Mouse (Mus musculus) embryonic facial prominence, embryonic 14.5 days (tissue): ENCODE data around the gene Fxr2. TPM values are rescaled to one million over a fixed set of nuclear protein-coding genes. Genes with fewer than 3 reads are reported as not detected.
"Not testable (repeated sequence)": the region's sequence is repeated elsewhere in the genome, so short reads cannot be mapped to it uniquely, and the experiment has no call there.

Experiments
- ATAC-seq: fragments of 200-750 bp; cut with Nextera tagmentation; 2 replicates; pipeline ENCODE4 v1.8.0; 2017; ENCODE audit warnings: low read depth, moderate number of reproducible peaks, moderate TSS enrichment
- DNase-seq: peaks from one replicate; pipeline ENCODE4 v3.0.0-alpha.2; 2015; ENCODE audit warnings: low spot score
- H3K27ac ChIP-seq: fragments of 300-500 bp; sonication (generic); replicated peaks from 2 replicates; pipeline ENCODE4 v1.5.1; 2014; ENCODE audit warnings: low read depth, mild to moderate bottlenecking, low read length, moderate library complexity
- H3K27me3 ChIP-seq: fragments of 300-500 bp; sonication (generic); replicated peaks from 2 replicates; pipeline ENCODE4 v1.6.1; 2014; ENCODE audit warnings: low read length; ENCODE audit not compliant: control insufficient read depth, insufficient read depth
- H3K36me3 ChIP-seq: fragments of 300-500 bp; sonication (generic); 2 replicates; pipeline ENCODE4 v1.6.1; 2014; ENCODE audit warnings: low read length, mixed read lengths; ENCODE audit not compliant: control insufficient read depth, insufficient read depth
- H3K4me1 ChIP-seq: fragments of 300-500 bp; sonication (generic); 2 replicates; pipeline ENCODE4 v1.6.1; 2014; ENCODE audit warnings: antibody characterized with exemption, low read length; ENCODE audit not compliant: control insufficient read depth, insufficient read depth
- H3K4me2 ChIP-seq: fragments of 300-500 bp; sonication (generic); 2 replicates; pipeline ENCODE4 v1.6.1; 2014; ENCODE audit warnings: low read depth, mild to moderate bottlenecking, low read length, moderate library complexity, mixed read lengths
- H3K4me3 ChIP-seq: fragments of 300-500 bp; sonication (generic); 2 replicates; pipeline ENCODE4 v1.5.1; 2014; ENCODE audit warnings: low read depth, mild to moderate bottlenecking, low read length
- H3K9ac ChIP-seq: fragments of 300-500 bp; sonication (generic); 2 replicates; pipeline ENCODE4 v1.6.1; 2014; ENCODE audit warnings: low read depth, mild to moderate bottlenecking, low read length, moderate library complexity, mixed read lengths
- H3K9me3 ChIP-seq: fragments of 300-500 bp; sonication (generic); 2 replicates; pipeline ENCODE4 v1.6.1; 2016; ENCODE audit warnings: low read length; ENCODE audit not compliant: control insufficient read depth
- WGBS: fragments of 180-500 bp; shearing (Covaris S2); extraction: QIAGEN DNeasy Blood & Tissue Kit; methylation state at CpG from one replicate; pipeline ENCODE4 v1.1.7; 2014; 5-methylcytosine and 5-hydroxymethylcytosine counted together
- microRNA counts: library from miRNA; unstranded; fragments of <30 nt; microRNA quantifications from one replicate; lab custom pipeline; 2017
- microRNA-seq: library from miRNA; unstranded; fragments of <30 nt; microRNA quantifications from one replicate; pipeline ENCODE4, GENCODE M21; 2016; ENCODE audit warnings: borderline number of aligned reads
- polyA plus RNA-seq: library from polyadenylated mRNA; unstranded; fragments of >200 nt; fragmentation: Nextera tagmentation; extraction: Ambion mirVana; gene quantifications from 2 replicates; pipeline ENCODE4 v1.2.1, GENCODE M21; 2014

Gene Fxr2
- polyA plus RNA-seq, 1 experiment from 2014 or later = 25.4 TPM

DNA sequence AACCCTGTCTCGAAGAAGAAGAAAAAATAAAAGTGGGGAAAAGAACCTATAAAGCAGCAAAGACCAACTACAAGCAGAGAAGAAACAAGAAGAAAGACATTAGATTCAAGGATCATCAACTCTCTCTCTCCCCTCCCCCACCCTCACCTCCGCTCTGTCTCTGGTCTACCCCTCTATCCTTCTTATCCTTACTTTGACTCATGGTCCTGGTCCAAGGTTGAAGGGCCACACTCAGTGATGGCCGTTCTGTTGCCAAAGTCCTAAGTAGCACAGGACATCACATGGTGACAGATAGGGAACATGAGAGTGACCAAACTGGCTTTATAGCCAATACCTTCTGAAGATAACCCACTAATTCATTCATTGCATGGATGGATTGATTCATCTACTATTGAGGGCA lies 64.6 kb downstream of the Fxr2 start:
- Histone ChIP-seq H3K36me3 (no peaks in the 10 kb centered on the region), H3K4me2 (no peak overlapping the region), H3K4me1 (no peaks in the 10 kb centered on the region), H3K4me3 (no peak overlapping the region), H3K9me3 (no peaks in the 10 kb centered on the region), H3K9ac (no peak overlapping the region), H3K27ac (no peak overlapping the region), H3K27me3 (no peaks in the 10 kb centered on the region)
- WGBS = 92% methylated on average over 3 of the region's 3 CpGs
- ATAC-seq (no peak), DNase-seq (no peak)

DNA sequence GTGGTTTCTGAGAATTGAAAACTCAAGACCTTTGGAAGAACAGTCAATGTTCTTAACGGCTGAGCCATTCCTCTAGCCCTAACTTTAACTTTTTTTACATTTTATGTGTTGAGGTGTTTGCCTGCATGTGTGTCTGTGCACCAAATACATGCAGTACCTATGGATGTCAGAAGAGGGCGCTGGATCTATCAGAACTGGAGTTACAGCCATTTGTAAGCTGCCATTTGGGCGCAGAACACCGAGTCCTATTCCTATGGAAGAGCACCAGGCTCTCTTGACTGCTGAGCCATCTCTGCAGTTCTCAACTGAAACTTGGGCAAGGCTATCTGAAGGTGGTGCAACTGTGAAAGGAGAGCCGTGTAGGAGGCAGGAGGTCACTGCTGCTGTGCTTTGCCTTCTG lies 65.8 kb downstream of the Fxr2 start:
- DNase-seq = no peak
- Histone ChIP-seq H3K27ac (no peak overlapping the region), H3K4me1 (no peaks in the 10 kb centered on the region), H3K9me3 (no peaks in the 10 kb centered on the region), H3K27me3 (no peaks in the 10 kb centered on the region), H3K9ac (no peak overlapping the region), H3K4me3 (no peak overlapping the region), H3K36me3 (no peaks in the 10 kb centered on the region), H3K4me2 (no peak overlapping the region)
- no peak for ATAC-seq
- 73% methylated on average over 5 of the region's 5 CpGs for WGBS

DNA sequence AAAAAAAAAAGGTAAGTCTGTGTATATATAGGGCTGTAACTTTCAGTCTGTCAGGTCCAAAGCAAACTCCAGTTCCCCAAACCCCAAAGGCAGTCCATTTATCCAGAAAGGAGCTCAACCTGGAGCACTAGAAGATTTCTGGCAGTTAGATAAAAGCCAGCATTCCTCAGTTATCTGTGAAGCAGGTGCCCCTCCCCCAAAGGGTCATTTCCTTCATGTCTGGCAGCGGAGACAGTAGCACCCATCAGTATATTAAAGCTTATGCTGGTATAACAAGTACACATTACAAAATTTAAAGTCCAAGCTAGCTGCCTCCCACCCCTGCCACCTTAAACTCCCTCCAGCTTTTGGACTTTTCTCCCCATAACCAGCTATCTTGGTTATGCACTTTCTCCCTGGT lies 66.8 kb downstream of the Fxr2 start:
- ATAC-seq (no peak), DNase-seq (no peak)
- H3K9ac ChIP-seq = no peak overlapping the region
- H3K27ac ChIP-seq = no peak overlapping the region
- no peaks in the 10 kb centered on the region for H3K27me3 ChIP-seq
- no peaks in the 10 kb centered on the region for H3K36me3 ChIP-seq
- no peaks in the 10 kb centered on the region for H3K9me3 ChIP-seq
- 50% methylated on average over 1 of the region's 1 CpGs for WGBS
- H3K4me2 ChIP-seq = no peak overlapping the region
- H3K4me1 ChIP-seq = no peaks in the 10 kb centered on the region
- no peak overlapping the region for H3K4me3 ChIP-seq

DNA sequence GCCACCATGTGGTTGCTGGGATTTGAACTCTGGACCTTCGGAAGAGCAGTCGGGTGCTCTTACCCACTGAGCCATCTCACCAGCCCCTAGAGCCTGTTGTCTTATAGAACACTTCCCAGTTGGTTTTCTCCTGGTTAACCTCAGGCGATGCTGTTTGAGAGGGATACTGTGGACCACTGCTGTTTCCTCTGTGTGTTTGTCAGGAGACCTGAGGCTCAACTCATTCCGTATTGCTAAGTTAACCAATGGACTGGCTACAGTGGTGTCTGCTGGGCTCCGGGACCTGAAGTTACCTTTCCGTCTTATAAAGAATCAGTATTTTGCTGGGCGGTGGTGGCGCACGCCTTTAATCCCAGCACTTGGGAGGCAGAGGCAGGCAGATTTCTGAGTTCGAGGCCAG lies 70.1 kb downstream of the Fxr2 start:
- not testable (repeated sequence) for H3K4me3 ChIP-seq, ATAC-seq, H3K9me3 ChIP-seq, H3K9ac ChIP-seq, H3K27me3 ChIP-seq, H3K4me1 ChIP-seq, DNase-seq, H3K36me3 ChIP-seq, H3K27ac ChIP-seq, H3K4me2 ChIP-seq
- 92% methylated on average over 10 of the region's 10 CpGs for WGBS

MicroRNAs encoded within 50 kb of the gene (microRNA counts, 519-probe panel; counts per million panel counts)
- microRNA mmu-miR-1934 (lab: Ali Mortazavi, UCI) (19.3 counts per million), microRNA mmu-miR-467f (lab: Ali Mortazavi, UCI) (2,440 counts per million, percentile 47 among the panel's probes with 10 or more counts)

Small RNA genes lying within 50 kb of the gene (microRNA-seq; reads per million reads assigned to microRNA genes)
- 1.7 reads per million, percentile 2 among the genes with 10 or more reads in this experiment for gene Mir1934
- not detected for gene Mir467f

Other genes with a start within 250 kb of the Fxr2 start
- 160 and 177 TPM in 2 replicates for gene Naa38, start 237.5 kb upstream of the Fxr2 start, polyA plus RNA-seq
- gene Cyb5d1, start 237.4 kb upstream of the Fxr2 start, polyA plus RNA-seq = 23.8 and 24.2 TPM in 2 replicates
- 19.2 and 21.0 TPM in 2 replicates for gene Tmem88, start 234.8 kb upstream of the Fxr2 start, polyA plus RNA-seq
- 24.2 and 24.3 TPM in 2 replicates for gene Kdm6b, start 219.3 kb upstream of the Fxr2 start, polyA plus RNA-seq
- 6.2 and 6.5 TPM in 2 replicates for gene Dnah2, start 83.9 kb upstream of the Fxr2 start, polyA plus RNA-seq
- 7.3 and 8.6 TPM in 2 replicates for gene Efnb3, start 72.8 kb upstream of the Fxr2 start, polyA plus RNA-seq
- 18.4 and 19.8 TPM in 2 replicates for gene Wrap53, start 52.7 kb upstream of the Fxr2 start, polyA plus RNA-seq
- 111 and 133 TPM in 2 replicates for gene Trp53, start 52.6 kb upstream of the Fxr2 start, polyA plus RNA-seq
- 15.6 and 17.7 TPM in 2 replicates for gene Atp1b2, start 27.0 kb upstream of the Fxr2 start, polyA plus RNA-seq
- not detected in 2 replicates for gene Shbg, start 15.1 kb upstream of the Fxr2 start, polyA plus RNA-seq
- gene Sat2, start 11.0 kb upstream of the Fxr2 start, polyA plus RNA-seq = 15.6 and 16.6 TPM in 2 replicates
- 1.7 and 2.9 TPM in 2 replicates for gene Sox15, start 22.3 kb downstream of the Fxr2 start, polyA plus RNA-seq
- gene Mpdu1, start 29.7 kb downstream of the Fxr2 start, polyA plus RNA-seq = 29.1 and 33.6 TPM in 2 replicates
- gene Cd68, start 33.2 kb downstream of the Fxr2 start, polyA plus RNA-seq = 22.0 and 25.5 TPM in 2 replicates
- gene Eif4a1, start 39.4 kb downstream of the Fxr2 start, polyA plus RNA-seq = 525 and 575 TPM in 2 replicates
- gene Senp3, start 49.1 kb downstream of the Fxr2 start, polyA plus RNA-seq = 73.6 and 88.4 TPM in 2 replicates
- gene Tnfsf13, start 52.8 kb downstream of the Fxr2 start, polyA plus RNA-seq = 0.37 and 0.49 TPM in 2 replicates
- gene Tnfsf12, start 62.9 kb downstream of the Fxr2 start, polyA plus RNA-seq = 13.0 and 16.6 TPM in 2 replicates
- 6.0 and 6.6 TPM in 2 replicates for gene Tnfsfm13, start 63.1 kb downstream of the Fxr2 start, polyA plus RNA-seq
- gene Polr2a, start 125.6 kb downstream of the Fxr2 start, polyA plus RNA-seq = 39.3 and 39.7 TPM in 2 replicates
- 0.12 TPM in 1 of 2 replicates, not detected in the other for gene Slc35g3, start 129.0 kb downstream of the Fxr2 start, polyA plus RNA-seq
- 3.5 and 3.9 TPM in 2 replicates for gene Zbtb4, start 132.9 kb downstream of the Fxr2 start, polyA plus RNA-seq
- gene Chrnb1, start 163.0 kb downstream of the Fxr2 start, polyA plus RNA-seq = 28.4 and 29.4 TPM in 2 replicates
- gene Fgf11, start 168.9 kb downstream of the Fxr2 start, polyA plus RNA-seq = 2.3 and 3.3 TPM in 2 replicates
- 4.1 and 4.3 TPM in 2 replicates for gene Tmem102, start 172.6 kb downstream of the Fxr2 start, polyA plus RNA-seq
- gene Gm39566, start 182.3 kb downstream of the Fxr2 start, polyA plus RNA-seq = not detected in 2 replicates
- gene Spem2, start 185.5 kb downstream of the Fxr2 start, polyA plus RNA-seq = not detected in 2 replicates
- gene Spem1, start 189.2 kb downstream of the Fxr2 start, polyA plus RNA-seq = 0.26 TPM in 1 of 2 replicates, not detected in the other
- gene Nlgn2, start 204.8 kb downstream of the Fxr2 start, polyA plus RNA-seq = 8.3 and 10.6 TPM in 2 replicates
- 379 and 388 TPM in 2 replicates for gene Tmem256, start 205.5 kb downstream of the Fxr2 start, polyA plus RNA-seq
- 102 and 121 TPM in 2 replicates for gene Plscr3, start 213.4 kb downstream of the Fxr2 start, polyA plus RNA-seq
- gene Tnk1, start 225.7 kb downstream of the Fxr2 start, polyA plus RNA-seq = 3.2 and 3.7 TPM in 2 replicates
- not detected in 2 replicates for gene Tmem95, start 245.0 kb downstream of the Fxr2 start, polyA plus RNA-seq
- gene Kctd11, start 248.4 kb downstream of the Fxr2 start, polyA plus RNA-seq = 5.9 and 7.2 TPM in 2 replicates